Mouse (Mus musculus): ENCODE results near the gene Elavl2. TPM values are rescaled to one million over a fixed set of nuclear protein-coding genes. Genes with fewer than 3 reads are reported as not detected.

Elavl2 gene
- polyA plus RNA-seq, 1 experiment from 2014 or later, result 113 TPM

DNA sequence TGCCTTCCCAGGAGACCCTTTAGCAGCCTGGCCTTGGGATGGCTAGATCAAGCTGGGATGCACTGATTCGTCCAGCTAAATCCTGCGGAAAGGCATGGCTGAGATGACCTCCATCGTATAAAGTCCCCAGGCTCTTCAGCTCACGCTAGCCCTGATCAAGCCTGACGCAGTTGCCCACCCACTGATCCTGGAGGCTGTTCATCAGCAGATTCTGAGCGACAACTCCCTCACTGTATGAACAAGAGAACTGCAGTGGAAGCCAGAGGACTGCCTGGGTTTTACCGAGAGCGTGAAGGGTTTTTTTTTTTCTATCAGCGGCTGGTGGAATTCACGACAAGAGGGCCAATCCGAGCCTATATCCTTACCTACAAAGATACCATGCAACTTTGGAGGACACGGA lies 35.3 kb downstream of the Elavl2 start:
- 88% methylated on average over 12 of the region's 12 CpGs for WGBS
- Histone ChIP-seq H3K4me1 (ENCODE audit: control insufficient read depth, insufficient read depth, low read length) (no peaks in the 10 kb centered on the region), H3K27ac (ENCODE audit: low read depth, low read length) (no peak overlapping the region), H3K9me3 (ENCODE audit: control insufficient read depth, low read length) (no peaks in the 10 kb centered on the region), H3K27me3 (ENCODE audit: control insufficient read depth, insufficient read depth, low read length) (no peaks in the 10 kb centered on the region), H3K36me3 (ENCODE audit: control insufficient read depth, insufficient read depth, low read length) (no peaks in the 10 kb centered on the region), H3K4me2 (ENCODE audit: low read depth) (no peak overlapping the region), H3K9ac (ENCODE audit: low read length) (no peak overlapping the region), H3K4me3 (ENCODE audit: low read depth, low read length) (no peak overlapping the region)
- ATAC-seq (ENCODE audit: insufficient read depth, low FRiP score, low TSS enrichment) (no peak), DNase-seq (ENCODE audit: low spot score) (no peak)

DNA sequence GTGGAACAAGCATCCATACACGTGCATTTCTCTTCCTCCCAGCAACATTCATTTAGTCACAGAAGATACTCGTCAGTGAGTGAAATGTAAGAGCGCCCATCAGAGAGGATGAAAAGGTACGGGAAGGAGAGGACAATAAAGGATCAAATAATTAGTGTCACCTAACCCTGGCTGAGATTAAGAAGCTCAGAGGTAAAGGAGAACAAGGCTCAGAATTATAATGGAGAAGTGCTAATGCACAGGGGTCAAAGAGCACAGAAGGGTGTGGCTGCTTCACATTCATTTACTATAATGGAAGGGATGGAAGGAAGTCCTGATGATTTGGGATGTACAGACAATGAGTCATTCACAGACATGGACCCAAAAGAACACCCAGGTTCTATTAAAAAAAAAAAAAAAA lies 36.6 kb downstream of the Elavl2 start:
- H3K4me2 ChIP-seq (ENCODE audit: low read depth), result no peak overlapping the region
- H3K27ac ChIP-seq (ENCODE audit: low read depth, low read length), result no peak overlapping the region
- ATAC-seq (ENCODE audit: insufficient read depth, low FRiP score, low TSS enrichment) (no peak), DNase-seq (ENCODE audit: low spot score) (no peak)
- no peaks in the 10 kb centered on the region for H3K4me1 ChIP-seq (ENCODE audit: control insufficient read depth, insufficient read depth, low read length)
- H3K9ac ChIP-seq (ENCODE audit: low read length), result no peak overlapping the region
- H3K9me3 ChIP-seq (ENCODE audit: control insufficient read depth, low read length), result no peaks in the 10 kb centered on the region
- 74% methylated on average over 4 of the region's 4 CpGs for WGBS
- H3K36me3 ChIP-seq (ENCODE audit: control insufficient read depth, insufficient read depth, low read length), result no peaks in the 10 kb centered on the region
- H3K27me3 ChIP-seq (ENCODE audit: control insufficient read depth, insufficient read depth, low read length), result no peaks in the 10 kb centered on the region
- no peak overlapping the region for H3K4me3 ChIP-seq (ENCODE audit: low read depth, low read length)

DNA sequence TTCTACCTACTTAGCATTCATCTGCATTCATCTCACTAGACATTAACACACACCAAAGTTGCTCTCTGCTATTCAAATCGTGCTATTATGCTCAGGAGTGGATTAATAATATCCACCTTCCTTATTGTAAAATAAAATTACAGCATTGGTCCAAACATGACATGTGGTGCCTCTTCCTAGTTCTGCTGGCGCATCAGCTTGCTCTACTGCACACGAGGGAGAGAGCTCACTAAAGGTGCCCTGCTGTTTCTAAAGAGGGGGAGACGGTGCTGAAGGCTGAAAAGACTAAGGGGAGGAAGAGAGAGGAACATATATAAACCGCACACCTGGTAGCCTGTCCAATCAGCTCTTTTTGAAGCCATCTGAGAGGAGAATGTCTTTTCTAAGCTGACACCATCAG lies 38.1 kb downstream of the Elavl2 start:
- no peak for ATAC-seq (ENCODE audit: insufficient read depth, low FRiP score, low TSS enrichment)
- 42% methylated on average over 5 of the region's 5 CpGs for WGBS
- no peak overlapping the region for H3K27ac ChIP-seq (ENCODE audit: low read depth, low read length)
- no peak overlapping the region for H3K9ac ChIP-seq (ENCODE audit: low read length)
- DNase-seq (ENCODE audit: low spot score), result no peak
- H3K36me3 ChIP-seq (ENCODE audit: control insufficient read depth, insufficient read depth, low read length), result no peaks in the 10 kb centered on the region
- no peaks in the 10 kb centered on the region for H3K27me3 ChIP-seq (ENCODE audit: control insufficient read depth, insufficient read depth, low read length)
- H3K9me3 ChIP-seq (ENCODE audit: control insufficient read depth, low read length), result no peaks in the 10 kb centered on the region
- no peak overlapping the region for H3K4me2 ChIP-seq (ENCODE audit: low read depth)
- no peak overlapping the region for H3K4me3 ChIP-seq (ENCODE audit: low read depth, low read length)
- no peaks in the 10 kb centered on the region for H3K4me1 ChIP-seq (ENCODE audit: control insufficient read depth, insufficient read depth, low read length)

DNA sequence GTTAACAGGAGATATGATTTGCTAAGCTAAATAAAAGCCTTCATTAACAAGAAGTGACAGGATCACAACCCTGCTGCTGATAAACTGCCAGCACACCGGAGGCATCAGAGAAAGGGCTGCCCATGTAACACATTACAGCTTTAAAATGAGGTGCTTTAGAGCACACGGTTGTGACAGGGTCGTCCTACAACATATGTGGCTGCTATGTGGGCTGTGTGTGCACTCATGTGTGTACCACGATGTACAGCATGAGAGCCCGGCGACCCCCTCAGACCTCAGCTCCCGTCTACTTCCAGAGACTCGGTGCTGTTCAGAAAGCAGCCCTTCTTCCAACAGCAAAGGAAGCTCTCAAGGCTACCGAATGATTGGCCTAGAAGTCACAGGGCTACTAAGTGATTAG lies 47.4 kb downstream of the Elavl2 start:
- ATAC-seq (ENCODE audit: insufficient read depth, low FRiP score, low TSS enrichment) (no peak), DNase-seq (ENCODE audit: low spot score) (no peak)
- no peaks in the 10 kb centered on the region for H3K9me3 ChIP-seq (ENCODE audit: control insufficient read depth, low read length)
- H3K27me3 ChIP-seq (ENCODE audit: control insufficient read depth, insufficient read depth, low read length), result no peaks in the 10 kb centered on the region
- H3K9ac ChIP-seq (ENCODE audit: low read length), result no peak overlapping the region
- 63% methylated on average over 9 of the region's 9 CpGs for WGBS
- H3K36me3 ChIP-seq (ENCODE audit: control insufficient read depth, insufficient read depth, low read length), result no peaks in the 10 kb centered on the region
- H3K4me1 ChIP-seq (ENCODE audit: control insufficient read depth, insufficient read depth, low read length), result no peaks in the 10 kb centered on the region
- H3K4me2 ChIP-seq (ENCODE audit: low read depth), result no peak overlapping the region
- H3K4me3 ChIP-seq (ENCODE audit: low read depth, low read length), result no peak overlapping the region
- H3K27ac ChIP-seq (ENCODE audit: low read depth, low read length), result no peak overlapping the region

DNA sequence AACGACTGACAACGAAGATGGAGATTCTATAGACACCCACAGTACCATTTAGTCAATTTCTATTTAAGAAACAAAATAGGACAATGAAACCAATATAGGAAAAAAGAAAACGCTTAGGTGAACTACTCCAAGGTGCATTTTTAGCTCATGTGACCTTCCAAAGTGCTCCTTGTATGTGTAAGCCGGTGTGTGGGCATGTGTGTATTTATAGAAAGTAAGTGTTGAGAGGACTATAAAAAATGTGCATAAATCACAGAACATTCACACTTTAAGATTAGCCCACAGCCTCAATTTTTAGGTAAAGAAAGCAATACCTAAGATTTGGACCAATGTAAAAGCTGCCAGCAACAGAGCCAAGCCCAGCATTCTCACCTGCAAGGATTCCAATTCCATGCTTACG lies 51.0 kb downstream of the Elavl2 start:
- Histone ChIP-seq H3K36me3 (ENCODE audit: control insufficient read depth, insufficient read depth, low read length) (no peaks in the 10 kb centered on the region), H3K27me3 (ENCODE audit: control insufficient read depth, insufficient read depth, low read length) (no peaks in the 10 kb centered on the region), H3K9me3 (ENCODE audit: control insufficient read depth, low read length) (no peaks in the 10 kb centered on the region), H3K4me2 (ENCODE audit: low read depth) (no peak overlapping the region), H3K4me3 (ENCODE audit: low read depth, low read length) (no peak overlapping the region), H3K4me1 (ENCODE audit: control insufficient read depth, insufficient read depth, low read length) (no peaks in the 10 kb centered on the region), H3K9ac (ENCODE audit: low read length) (no peak overlapping the region), H3K27ac (ENCODE audit: low read depth, low read length) (no peak overlapping the region)
- DNase-seq (ENCODE audit: low spot score), result no peak
- WGBS, result 89% methylated on average over 5 of the region's 5 CpGs
- no peak for ATAC-seq (ENCODE audit: insufficient read depth, low FRiP score, low TSS enrichment)

DNA sequence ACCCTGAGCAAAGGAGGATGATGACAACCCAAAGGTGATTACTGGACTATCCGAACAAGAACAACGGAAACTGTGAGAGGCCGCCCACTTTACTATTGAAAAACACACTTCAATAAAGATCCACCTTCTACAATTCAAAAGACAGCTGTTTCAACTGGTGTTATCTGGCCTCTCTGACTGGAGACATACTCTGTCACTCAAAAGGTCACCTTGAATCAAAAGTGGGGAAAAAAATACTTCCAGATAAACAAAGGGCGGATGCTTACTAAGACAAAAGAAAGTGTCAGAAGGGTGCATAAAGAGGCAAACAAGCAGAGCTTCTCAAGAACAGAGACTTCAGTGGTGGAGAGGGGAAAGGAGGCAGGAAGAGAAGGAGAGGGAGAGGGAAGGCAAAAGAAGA lies 66.4 kb downstream of the Elavl2 start:
- WGBS, result 91% methylated on average over 4 of the region's 4 CpGs
- Histone ChIP-seq H3K9ac (ENCODE audit: low read length) (no peak overlapping the region), H3K27me3 (ENCODE audit: control insufficient read depth, insufficient read depth, low read length) (no peaks in the 10 kb centered on the region), H3K4me1 (ENCODE audit: control insufficient read depth, insufficient read depth, low read length) (no peaks in the 10 kb centered on the region), H3K4me2 (ENCODE audit: low read depth) (no peak overlapping the region), H3K36me3 (ENCODE audit: control insufficient read depth, insufficient read depth, low read length) (no peaks in the 10 kb centered on the region), H3K27ac (ENCODE audit: low read depth, low read length) (no peak overlapping the region), H3K4me3 (ENCODE audit: low read depth, low read length) (no peak overlapping the region), H3K9me3 (ENCODE audit: control insufficient read depth, low read length) (no peaks in the 10 kb centered on the region)
- ATAC-seq (ENCODE audit: insufficient read depth, low FRiP score, low TSS enrichment), result no peak
- DNase-seq (ENCODE audit: low spot score), result no peak

DNA sequence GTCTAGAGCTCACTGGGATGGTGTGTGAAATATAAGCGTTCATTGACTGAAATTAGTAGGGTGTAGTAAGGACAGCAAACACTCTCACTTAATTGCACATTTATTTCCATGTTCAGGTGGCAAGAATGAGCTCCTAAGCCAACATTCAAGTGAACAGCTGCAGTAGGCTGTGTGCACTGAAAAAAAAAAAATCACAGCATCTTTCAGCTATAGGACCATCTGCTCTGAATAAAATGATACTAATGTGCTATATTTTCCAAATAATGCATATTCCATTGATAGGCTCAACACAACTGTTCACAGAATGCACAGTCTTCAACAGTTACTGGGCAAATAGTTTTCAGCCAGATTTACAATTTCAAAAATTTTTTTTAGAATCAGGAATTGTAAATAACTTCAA lies 89.8 kb downstream of the Elavl2 start:
- Histone ChIP-seq H3K4me3 (ENCODE audit: low read depth, low read length) (no peak overlapping the region), H3K4me1 (ENCODE audit: control insufficient read depth, insufficient read depth, low read length) (no peaks in the 10 kb centered on the region), H3K27me3 (ENCODE audit: control insufficient read depth, insufficient read depth, low read length) (no peaks in the 10 kb centered on the region), H3K9ac (ENCODE audit: low read length) (no peak overlapping the region), H3K4me2 (ENCODE audit: low read depth) (no peak overlapping the region), H3K27ac (ENCODE audit: low read depth, low read length) (no peak overlapping the region), H3K36me3 (ENCODE audit: control insufficient read depth, insufficient read depth, low read length) (no peaks in the 10 kb centered on the region), H3K9me3 (ENCODE audit: control insufficient read depth, low read length) (no peaks in the 10 kb centered on the region)
- DNase-seq (ENCODE audit: low spot score), result no peak
- ATAC-seq (ENCODE audit: insufficient read depth, low FRiP score, low TSS enrichment), result no peak
- WGBS, result 93% methylated on average over 1 of the region's 1 CpGs

DNA sequence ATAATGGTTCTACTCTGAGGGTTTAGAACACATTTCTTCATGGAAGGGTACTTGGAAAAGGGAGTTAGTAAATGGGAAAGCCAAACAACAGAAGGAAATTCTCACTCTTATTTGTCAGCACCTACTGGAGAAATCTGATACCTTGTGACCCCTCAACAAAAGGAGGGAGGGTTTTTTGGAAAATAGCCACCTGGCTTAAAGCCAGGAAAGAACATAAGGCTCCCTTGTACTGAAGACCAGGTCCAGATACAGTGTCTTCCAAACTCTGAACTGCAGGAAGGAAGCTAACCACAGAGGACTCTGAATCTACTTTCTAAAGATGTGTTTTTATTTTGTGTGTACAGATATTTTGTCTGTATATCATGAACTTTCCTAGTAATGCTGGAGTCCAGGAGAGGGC lies 102.9 kb downstream of the Elavl2 start:
- H3K9ac ChIP-seq (ENCODE audit: low read length), result no peak overlapping the region
- no peak overlapping the region for H3K27ac ChIP-seq (ENCODE audit: low read depth, low read length)
- H3K4me2 ChIP-seq (ENCODE audit: low read depth), result no peak overlapping the region
- no peaks in the 10 kb centered on the region for H3K36me3 ChIP-seq (ENCODE audit: control insufficient read depth, insufficient read depth, low read length)
- H3K27me3 ChIP-seq (ENCODE audit: control insufficient read depth, insufficient read depth, low read length), result no peaks in the 10 kb centered on the region
- no peak for ATAC-seq (ENCODE audit: insufficient read depth, low FRiP score, low TSS enrichment)
- no peaks in the 10 kb centered on the region for H3K4me1 ChIP-seq (ENCODE audit: control insufficient read depth, insufficient read depth, low read length)
- no peaks in the 10 kb centered on the region for H3K9me3 ChIP-seq (ENCODE audit: control insufficient read depth, low read length)
- no peak overlapping the region for H3K4me3 ChIP-seq (ENCODE audit: low read depth, low read length)
- DNase-seq (ENCODE audit: low spot score), result no peak

DNA sequence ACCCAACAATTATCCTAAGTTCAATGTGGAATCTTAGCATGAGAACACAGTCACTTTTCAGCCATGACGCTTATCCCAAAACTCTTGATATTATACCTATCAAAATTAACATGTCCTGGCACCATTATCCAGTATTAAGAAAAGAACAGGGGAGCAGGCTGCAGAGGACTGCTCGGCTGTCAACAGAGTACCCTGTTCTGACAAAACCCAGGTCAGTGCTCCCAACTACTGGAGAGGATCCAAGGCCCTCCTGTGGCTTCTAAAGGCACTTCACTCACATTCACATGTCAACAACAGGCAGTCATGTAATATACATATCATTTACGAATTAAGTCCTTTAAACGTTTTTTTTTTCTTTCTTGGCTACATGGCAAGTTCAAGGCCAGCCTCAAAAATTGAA lies 105.3 kb downstream of the Elavl2 start:
- ATAC-seq (ENCODE audit: insufficient read depth, low FRiP score, low TSS enrichment) (no peak), DNase-seq (ENCODE audit: low spot score) (no peak)
- 80% methylated on average over 4 of the region's 4 CpGs for WGBS

More for the DNA sequence above, 105.3 kb downstream of the Elavl2 start:
- Histone ChIP-seq H3K4me1 (ENCODE audit: control insufficient read depth, insufficient read depth, low read length) (no peaks in the 10 kb centered on the region), H3K27me3 (ENCODE audit: control insufficient read depth, insufficient read depth, low read length) (no peaks in the 10 kb centered on the region), H3K4me3 (ENCODE audit: low read depth, low read length) (no peak overlapping the region), H3K36me3 (ENCODE audit: control insufficient read depth, insufficient read depth, low read length) (no peaks in the 10 kb centered on the region), H3K9me3 (ENCODE audit: control insufficient read depth, low read length) (no peaks in the 10 kb centered on the region), H3K9ac (ENCODE audit: low read length) (no peak overlapping the region), H3K4me2 (ENCODE audit: low read depth) (no peak overlapping the region), H3K27ac (ENCODE audit: low read depth, low read length) (no peak overlapping the region)
